Mouse (Mus musculus) liver, adult (tissue): ENCODE results near the gene Tas2r113.

Experiments used
- GATA4 ChIP-seq: IDR thresholded peaks from 2 replicates; pipeline ENCODE4 v1.6.1; 2014; ENCODE audit warnings: mild to moderate bottlenecking, low read length; ENCODE audit not compliant: insufficient replicate concordance

Gene Tas2r113

GRCm38 (mm10) chr6:132892711-132893110 lies at the start of gene Tas2r113:
Gene Tas2r113, plus strand, starts transcription at chr6:132893011.
- TF ChIP-seq GATA4, result no peak

GRCm38 (mm10) chr6:132846842-132847241 lies 46.0 kb upstream of the Tas2r113 start, which contains the start of gene Tas2r123:
Gene Tas2r123, plus strand, starts transcription at chr6:132847142.
- TF ChIP-seq GATA4, result no peak

GRCm38 (mm10) chr6:132855138-132855537 lies 37.7 kb upstream of the Tas2r113 start, which contains the start of gene Tas2r116:
Gene Tas2r116, plus strand, starts transcription at chr6:132855438.
- TF ChIP-seq GATA4, result no peak

GRCm38 (mm10) chr6:132867708-132868107 lies 25.1 kb upstream of the Tas2r113 start, which contains the start of gene Tas2r110:
Gene Tas2r110, plus strand, starts transcription at chr6:132868008.
- TF ChIP-seq GATA4, result no peak

GRCm38 (mm10) chr6:132909351-132909750 lies 16.5 kb downstream of the Tas2r113 start, which contains the start of gene Tas2r125:
Gene Tas2r125, plus strand, starts transcription at chr6:132909651.
- TF ChIP-seq GATA4, result no peak
